Mouse (Mus musculus): ENCODE measurements around the gene Ldah.

GRCm38 (mm10) chr12:8269627-8270026 lies 61.7 kb downstream of the Ldah start:
- TF ChIP-seq POLR2A (IDR thresholded peaks at IDR 0.05; ENCODE audit: low read depth, low read length) = no peak
- TF ChIP-seq CTCF (IDR thresholded peaks at IDR 0.05; ENCODE audit: extremely low read depth, insufficient read length, insufficient replicate concordance, low read depth, low read length) = no peak
